Mouse (Mus musculus): ENCODE data around the gene Otx1.

- TF ChIP-seq CTCF (IDR thresholded peaks at IDR 0.05; ENCODE audit: insufficient read depth, low read length) (no peak), POLR2A (IDR thresholded peaks at IDR 0.05; ENCODE audit: borderline replicate concordance, extremely low read depth, low read depth, low read length) (no peak)
These were observed 2.7 kb upstream of the Otx1 start for GRCm38 (mm10) chr11:22005281-22005870.
